Mouse (Mus musculus) c-Kit-positive CD71-negative TER-119-negative erythroid progenitor cells, embryonic 14.5 days (primary cell): ENCODE measurements at regions not wholly inside any gene's neighbourhood (a gene's known extent, or its start where the extent isn't known, plus 50 kb on each side); places are given as distances from the start of the nearest gene placed in this dataset.

Source experiments
- DNase-seq: peaks from one replicate; pipeline ENCODE4 v3.0.0-alpha.2; 2013; ENCODE audit warnings: low read depth

GRCm38 (mm10) chr15:43784171-43784570 lies 3650.0 kb downstream of the 9330182O14Rik start:
- DNase-seq: no peak

DNA sequence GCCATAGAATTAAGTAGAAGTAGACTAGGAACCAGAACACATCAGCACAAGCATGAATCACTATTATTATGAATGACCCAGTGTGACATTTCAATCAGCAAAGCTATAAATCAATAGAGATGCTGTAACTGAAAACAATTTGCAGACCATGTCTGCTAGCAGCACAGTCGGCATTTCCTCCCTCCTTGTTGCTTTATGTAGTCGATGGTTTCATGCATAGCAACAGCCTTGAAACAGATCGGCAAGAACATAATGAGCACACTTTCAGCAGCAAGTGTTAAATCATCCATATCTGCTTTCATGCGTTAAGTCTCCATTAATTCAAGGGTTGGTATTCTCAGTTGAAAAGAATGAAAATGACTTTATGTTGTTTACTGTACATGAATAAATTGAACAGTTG lies 3669.2 kb downstream of the 9330182O14Rik start:
- DNase-seq: no peak
